Mouse (Mus musculus): ENCODE measurements around the gene Uhrf1bp1l.

The Uhrf1bp1l gene

DNA sequence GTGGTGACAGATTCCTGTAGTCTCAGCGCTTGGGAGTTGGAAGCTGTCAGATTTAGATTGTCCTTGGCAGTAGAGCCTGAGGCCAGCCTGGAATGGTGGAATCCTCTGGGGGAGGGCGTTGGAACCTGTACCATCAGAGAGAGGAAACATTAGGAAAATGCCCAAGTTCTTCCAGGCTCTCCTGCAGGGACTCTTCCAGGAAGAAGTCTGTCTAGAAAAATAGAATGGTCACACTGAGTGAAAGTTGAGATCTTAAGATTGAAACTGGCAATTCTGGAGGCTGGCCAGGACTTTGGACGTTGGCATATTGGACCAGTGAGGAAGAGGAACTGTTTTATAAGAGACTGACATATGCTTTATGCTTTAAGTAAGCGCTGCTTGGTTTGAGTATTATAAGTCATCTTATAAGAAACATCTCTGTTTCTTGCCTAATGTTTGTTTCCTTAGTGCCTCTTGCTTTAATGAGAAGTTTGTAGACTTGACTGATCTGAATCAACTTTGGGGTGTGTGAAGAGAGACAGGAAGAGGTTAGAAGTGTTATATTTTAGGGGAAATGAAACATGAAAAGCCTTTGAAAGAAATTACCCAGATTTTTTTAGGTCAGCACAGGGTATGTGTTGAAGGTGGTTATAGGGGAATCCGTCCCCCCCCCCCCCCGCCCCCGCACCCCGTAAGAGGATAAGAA lies 2.6 kb downstream of the Uhrf1bp1l start:
- no peak for DNase-seq

DNA sequence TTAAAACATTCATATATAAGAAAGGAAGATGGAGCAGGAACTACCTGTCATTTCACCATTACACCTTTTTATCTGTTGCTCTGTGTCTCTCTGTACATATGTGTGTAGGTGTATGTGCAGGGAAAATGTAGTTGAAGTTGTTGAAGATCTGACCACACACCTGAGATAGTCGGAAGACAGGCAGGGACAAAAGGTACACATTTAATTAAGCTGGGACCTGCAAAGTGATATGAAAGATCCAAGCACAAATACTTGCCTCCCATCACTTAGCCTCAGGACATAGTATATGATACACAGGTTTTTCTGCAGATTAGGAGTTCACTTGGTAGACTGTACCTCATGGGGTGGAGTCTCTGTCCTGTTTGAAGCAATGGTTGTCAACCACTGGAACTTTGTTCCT lies 3.1 kb downstream of the Uhrf1bp1l start:
- no peak for DNase-seq

DNA sequence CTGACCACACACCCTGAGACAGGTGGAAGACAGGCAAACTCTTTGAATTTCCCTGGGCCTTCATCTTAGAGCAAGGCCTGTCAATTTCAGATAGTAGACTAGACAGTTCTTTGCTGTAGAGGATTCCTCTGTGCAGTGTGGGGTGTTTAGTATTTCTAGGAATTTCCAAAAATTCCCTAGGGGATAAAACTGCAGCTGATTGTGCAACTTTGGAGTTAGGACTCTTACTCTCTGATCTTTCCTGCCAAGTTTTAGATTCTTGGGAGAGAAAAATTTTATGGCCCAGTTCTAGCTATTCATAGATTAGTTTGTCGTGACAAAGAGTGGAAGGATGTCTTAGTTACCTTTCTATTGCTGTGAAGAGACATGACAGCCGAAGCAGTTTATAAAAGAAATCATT lies 3.8 kb downstream of the Uhrf1bp1l start:
- no peak for DNase-seq

DNA sequence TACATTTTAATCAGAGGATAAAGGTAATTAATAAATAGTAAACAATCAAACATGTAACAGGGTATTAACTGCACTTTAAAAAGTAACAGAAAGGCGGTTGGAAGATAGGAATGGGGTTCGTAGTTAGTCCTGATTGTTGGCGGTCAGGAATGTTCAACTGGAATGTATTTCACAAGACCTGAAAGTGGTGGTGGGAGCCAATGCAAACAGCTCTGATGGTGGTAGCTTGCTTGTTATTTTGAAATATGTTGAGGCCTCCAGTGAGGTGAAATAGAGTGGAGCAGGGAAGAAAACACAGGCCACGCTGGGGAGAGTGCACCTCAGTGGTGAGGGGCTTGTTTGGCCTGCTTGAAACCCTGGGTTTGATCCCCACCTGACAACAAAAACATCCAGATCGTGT lies 6.3 kb downstream of the Uhrf1bp1l start:
- DNase-seq = no peak

DNA sequence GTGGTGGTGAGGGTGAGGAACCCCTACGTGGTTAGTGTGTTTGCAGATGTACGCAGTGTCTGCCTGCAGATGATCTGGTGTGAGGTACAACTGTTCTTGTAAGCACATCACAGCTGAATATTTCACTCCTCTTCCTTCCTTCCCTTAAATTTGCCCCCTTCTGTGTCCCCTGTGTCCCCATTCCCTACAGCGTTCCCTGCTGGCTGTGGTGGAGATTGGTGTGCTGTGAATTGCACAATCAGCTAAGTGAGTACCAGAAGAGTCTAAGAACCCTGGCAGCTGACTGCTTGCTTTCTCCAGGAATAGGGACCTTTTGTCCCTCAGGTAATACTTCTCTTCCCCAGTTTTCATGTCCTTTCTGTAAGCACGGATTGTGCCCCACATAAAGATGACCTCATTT lies 10.4 kb downstream of the Uhrf1bp1l start:
- DNase-seq = no peak

DNA sequence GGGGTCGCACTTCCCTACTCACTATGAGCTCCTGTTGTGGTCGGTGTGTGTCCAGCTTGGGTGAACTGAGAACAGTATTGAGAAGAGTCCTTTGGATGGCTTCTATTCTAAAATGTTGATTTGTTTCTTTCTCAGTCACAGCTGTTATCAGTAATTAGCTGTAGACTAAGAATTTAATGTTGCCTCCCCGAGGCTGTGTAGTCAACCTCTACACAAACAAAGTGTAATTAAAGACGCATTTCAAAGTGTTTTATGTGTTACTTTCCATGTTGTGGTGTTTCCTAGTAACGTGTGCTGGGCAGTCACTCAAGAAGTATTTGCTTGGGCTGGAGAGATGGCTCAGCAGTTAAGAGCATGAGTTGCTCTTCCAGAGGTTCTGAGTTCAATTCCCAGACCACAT lies 16.0 kb downstream of the Uhrf1bp1l start:
- DNase-seq = no peak

DNA sequence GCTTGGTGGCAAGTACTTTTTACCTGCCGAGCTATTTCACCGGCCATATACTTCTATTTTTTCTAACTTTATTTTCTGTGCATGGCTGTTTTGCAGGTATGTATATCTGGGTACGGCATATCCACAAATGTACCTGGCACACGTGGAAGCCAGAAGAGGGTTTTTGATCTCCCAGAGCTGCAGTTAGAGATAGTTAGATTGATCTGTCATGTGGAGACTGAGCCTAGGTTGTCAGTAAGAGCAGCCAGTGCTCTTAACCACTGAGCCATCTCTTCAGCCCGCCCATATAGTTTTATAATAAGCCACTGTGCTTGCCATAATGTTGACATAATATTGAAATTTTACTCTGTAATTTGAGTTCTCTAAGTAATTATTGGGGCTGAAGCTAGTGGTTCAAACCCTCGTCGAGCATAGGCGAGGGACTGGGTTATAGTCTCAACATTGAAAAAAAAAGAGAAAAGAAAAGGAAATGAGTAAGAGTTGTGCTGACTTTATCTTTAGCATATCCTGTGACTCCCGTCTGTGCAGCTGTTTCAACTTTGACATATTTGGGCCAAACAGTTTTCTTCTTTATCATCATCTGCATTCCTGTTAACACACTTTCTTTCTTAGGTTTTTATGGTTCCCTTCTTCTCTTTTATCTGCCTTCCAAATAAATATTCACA lies 19.8 kb downstream of the Uhrf1bp1l start:
- no peak for DNase-seq

DNA sequence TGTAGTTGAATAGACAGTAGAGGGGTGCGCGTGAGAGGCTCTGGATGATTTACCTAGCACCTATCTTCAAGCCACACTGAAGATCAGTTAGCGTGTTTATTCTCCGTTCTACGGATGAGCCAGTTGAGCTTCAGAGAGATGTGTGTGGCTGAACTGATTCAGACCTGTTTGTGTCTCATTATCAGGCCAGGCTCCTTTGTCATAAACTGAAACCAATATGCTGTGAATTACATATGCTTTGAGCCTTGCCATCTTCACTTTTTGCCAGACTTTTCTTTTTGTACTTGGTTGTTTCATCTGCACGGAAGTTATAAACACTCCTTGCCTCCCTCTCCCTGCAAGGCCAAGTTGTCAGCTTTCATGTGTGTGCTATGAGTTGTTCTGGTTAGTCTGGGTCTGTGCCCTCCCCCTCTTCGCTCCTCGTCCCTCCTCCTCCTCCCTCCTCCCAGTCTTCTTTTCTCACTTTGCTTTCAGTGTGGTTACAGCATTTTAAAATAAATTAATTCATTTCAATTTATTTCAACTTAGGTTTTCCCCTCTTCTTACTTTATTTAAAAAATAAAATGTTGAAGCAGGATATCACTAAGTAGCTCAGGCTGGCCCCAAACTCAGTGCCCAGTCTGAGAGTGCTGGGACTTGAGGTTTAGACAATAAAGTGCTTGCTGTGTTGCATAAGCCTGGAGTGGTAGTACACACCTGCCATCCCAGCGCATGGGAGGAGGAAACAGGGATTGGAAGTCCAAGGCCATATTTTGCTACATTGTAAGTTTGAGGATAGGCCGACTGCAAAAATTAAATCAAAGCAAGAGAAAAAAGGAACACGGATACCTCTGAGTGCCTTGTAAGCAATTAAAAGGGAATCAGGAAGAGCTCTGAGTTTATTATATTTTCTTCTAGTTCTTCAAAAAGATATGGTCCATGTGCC lies 21.3 kb downstream of the Uhrf1bp1l start:
- peak; percentile 40 for DNase-seq

DNA sequence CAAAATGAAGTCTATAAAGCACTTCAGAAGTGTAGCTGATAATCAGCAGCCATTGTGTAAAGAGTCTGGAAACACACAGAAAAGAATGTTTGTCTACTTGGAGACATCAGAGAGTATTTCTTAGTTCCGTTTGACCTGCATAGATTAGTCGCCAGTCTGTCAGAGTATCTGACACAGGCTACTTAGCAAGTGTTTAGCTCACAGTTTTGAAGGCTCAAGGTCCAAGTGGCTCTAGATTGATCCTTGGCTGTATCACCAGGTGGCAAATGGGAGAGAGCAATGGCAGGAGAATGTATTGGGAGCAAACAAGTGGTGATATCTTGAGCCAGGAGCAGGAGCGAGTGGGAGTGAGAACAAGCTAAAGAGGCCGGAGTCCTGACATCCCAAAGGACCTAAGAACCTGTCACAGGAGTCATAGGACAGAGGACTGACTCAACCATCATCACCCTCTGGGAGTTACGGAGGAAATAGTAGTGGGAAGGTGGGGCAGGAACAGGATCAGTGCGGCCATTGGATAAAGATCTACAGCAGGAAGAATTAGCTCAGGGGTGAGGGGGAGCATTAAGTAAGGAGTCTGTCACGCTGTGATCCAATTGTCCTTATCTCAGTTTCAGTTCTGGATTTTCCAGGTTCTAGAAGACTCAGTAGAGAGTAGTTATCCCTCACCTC lies 23.7 kb downstream of the Uhrf1bp1l start:
- no peak for DNase-seq

DNA sequence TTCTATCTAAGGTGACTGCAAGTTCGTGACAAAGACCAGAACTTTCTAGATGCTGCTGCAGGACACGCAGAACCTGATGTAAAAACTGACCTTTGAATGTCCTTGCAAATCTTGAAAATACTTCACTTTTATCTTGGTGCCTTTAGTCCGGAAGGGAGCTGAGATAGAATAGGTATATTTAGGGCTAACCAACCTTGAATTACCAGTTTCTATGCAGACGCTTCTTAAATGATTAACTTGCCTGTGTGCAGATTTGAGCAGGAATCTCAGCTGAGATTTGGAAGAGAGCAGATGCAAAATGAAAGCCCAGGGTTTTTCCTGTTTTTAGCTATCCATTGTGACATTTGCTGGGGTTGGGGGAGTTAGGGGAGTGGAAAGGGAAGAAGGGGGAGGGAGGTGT lies 24.3 kb downstream of the Uhrf1bp1l start:
- DNase-seq = no peak

DNA sequence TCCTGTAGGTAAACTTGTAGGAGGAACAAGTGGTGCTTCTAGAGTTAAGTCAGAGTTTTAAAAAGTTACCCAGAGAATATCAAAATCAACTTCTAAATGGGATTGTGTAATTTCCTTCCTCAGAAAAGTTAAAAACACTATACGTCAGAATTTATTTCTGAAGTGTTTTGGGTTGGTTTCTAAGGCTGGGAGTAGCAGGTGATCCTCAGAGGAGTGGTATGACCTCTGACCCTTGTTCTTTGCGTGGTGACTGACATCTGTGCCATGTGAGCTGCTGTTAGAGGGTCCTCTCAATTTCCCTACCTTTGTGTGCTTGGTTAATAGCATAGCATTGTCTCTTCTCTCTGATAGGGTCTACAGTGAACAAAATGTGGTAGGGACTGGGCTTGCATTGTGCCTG lies 27.1 kb downstream of the Uhrf1bp1l start:
- DNase-seq = no peak

DNA sequence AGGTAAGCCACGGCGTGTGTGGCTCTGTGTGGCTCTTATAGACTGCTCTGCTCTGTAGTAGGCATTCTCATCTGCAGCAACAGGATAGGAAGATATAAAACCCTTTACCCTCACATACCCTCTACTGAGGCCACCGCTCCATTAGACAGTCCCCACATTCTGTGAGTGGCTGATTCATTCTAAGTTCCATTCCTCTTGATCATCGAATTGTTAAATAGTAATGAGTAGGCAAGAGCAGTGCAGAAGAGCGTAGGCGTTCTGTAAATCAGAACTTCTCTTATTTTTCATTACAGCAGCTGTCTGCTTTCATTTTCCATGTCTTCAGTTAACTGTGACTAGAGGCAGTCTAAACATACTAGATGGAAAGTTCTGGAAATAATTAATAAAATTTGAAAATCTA lies 31.2 kb downstream of the Uhrf1bp1l start:
- DNase-seq = no peak

DNA sequence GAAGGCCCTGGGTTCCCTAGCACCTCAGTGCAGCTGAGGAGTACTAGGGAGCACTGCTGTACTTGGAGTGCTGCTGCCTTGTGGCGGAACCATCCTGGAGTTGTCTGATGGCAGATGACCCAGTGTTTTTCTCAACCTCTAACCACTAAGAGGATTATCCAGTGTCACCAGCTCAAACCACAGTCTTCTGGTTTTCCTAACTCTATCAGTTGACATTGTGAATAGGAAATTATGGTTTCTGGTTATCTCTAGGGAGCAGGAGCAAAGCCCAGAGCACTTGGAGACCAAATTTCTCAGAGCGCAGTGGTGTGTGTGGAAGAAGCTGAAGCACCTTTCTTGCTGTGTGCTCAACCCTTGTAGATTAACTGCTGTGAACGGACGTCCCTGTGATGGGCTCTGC lies 47.1 kb downstream of the Uhrf1bp1l start:
- no peak for DNase-seq

DNA sequence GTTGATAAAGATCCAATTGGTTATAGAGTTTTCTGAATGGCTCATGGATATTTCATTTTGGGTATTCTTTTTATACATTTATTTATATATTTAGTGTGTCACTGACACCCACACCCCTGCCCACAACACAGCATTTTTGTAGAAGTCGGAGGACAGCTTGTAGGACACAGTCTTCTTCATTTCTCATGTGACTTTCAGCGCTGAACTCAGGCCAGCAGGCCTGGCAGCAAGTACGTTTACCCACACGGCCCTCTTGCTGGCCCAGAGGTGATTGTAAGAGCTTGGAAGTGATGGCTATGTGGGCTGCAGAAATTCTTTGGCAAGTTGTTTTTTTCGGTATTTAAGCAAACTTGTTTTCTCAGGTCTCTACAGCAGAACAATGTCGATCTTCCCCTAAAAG lies 49.3 kb downstream of the Uhrf1bp1l start:
- no peak for DNase-seq

DNA sequence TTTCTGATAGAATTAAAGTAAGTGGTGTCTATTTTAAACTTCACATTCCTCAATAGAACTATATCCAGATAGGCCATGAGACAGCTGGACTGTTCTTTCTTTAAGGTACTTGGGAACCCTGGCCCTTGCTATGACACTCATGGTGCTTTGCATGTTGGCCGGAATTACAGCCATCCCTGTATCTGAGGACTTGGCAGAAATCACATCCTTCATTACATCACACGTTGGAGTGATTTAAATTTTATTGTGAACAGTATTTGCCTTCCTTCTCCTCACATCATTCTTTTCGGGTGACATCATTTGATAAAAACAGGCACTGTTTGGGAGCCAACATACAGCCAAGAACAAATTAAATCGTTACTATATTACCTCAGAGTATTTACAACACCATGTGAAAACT lies 74.4 kb downstream of the Uhrf1bp1l start:
- DNase-seq = no peak

DNA sequence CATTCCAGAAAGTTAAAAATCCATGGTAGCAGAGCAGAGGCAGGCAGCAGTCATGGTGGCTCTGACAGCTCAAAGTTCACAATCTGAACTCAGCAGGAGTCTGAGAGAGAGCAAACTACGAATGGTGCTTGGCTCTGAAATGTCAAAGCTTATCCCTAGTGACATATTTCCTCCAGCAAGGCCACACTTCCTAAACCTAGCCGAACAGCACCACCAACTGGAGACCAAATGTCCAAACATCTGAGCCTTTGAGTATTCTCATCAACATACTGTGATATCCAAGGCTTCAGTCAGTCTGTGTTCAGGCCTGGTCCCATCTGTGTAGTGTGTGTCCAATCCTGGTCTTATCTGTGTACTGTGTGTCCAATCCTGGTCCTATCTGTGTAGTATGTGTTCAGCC lies 79.1 kb downstream of the Uhrf1bp1l start:
- DNase-seq = peak; percentile 59

DNA sequence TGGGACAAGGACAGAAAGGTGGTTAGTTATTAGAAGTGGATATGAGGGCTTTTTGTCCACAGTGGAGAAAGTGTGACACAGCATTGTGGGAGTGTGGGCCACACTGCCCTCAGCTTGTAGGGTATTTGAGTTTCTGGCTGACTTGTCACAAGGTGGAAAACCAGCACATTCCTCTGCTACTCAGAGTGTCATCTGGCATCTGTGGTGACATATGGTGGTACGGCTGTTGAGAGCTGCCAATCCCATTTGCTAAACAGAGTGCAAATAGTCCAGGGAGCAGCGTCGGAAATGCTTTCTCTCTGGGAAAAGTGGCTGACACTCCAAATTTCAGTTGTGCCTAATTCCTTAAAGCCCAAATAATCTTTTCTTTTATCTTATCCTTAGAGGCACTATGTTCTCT lies 82.1 kb downstream of the Uhrf1bp1l start:
- no peak for DNase-seq

DNA sequence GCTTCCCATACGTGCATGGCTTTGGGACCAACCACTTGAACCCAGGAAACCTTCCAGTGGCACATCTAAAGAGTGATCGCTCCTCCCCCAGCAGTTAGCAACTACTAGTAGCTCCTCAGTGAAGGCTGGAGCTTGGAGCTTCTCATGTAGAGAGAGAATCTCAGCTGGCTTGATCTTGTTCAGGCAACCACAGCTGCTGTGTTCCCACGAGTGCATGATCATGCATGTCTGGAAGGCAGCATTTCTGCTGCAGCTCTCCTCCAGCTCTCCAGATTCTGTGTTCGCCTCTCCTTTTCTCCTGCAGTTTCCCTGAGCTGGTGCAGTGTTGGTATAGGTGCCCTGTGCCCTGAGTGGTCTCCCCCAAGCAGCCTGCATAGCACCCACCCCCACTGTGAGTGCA lies 87.5 kb downstream of the Uhrf1bp1l start:
- DNase-seq = peak; percentile 19

DNA sequence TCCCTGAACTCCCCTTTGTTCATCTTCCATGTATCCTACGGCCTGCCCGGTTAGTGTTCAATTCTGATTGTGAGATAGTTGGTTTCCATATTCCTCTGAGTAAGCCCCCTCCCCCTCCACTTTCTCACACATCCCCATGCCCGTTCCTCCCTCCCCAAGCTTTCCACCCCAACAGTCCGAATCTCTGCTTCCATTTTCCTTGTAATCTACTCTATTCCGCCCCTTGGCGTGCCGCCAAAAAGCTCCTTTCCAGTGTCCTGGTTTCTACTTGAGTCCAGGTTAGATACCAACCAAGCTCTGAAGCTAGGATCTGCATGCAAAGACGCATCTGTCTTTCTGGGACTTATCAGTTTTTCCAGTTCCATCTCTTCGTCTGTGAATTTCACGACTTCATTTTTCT lies 88.4 kb downstream of the Uhrf1bp1l start:
- DNase-seq = no peak

DNA sequence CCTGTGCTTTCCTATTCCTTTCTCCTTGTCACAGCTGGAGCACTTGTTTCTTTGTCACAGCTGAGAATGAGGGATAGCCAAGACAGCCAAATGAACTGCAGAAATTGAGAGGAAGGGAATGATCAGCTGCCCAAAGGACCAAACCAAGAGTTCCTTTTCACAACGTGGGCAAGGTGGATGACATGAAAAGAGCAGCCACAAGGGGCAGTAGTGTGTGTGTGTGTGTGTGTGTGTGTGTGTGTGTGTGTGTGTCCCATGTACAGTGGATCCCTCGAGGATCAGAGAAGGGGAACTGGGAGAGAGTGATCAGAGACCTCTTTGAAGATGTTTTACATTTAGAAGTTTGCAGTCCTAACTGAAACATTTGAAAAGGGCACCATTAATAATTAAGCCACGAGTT lies 92.7 kb downstream of the Uhrf1bp1l start:
- DNase-seq = peak; percentile 15

DNA sequence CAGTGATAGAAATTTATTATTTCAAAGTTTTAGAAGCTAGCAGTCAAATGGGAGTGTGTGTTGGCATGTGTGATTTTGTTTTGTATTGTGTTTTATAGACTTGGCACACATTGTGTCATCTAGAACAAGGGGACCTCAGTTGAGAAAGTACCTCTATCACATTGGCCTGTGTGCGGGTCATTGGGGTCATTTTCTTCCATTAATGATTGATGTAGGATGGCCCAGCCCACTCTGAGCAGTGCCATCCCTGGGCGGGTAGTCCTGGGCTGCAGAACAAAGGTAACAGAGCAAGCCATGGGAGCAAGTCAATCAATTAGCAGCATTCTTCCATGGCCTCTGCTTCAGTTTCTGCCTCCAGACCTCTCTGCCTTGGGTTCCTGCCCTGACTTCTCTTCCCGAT lies 94.0 kb downstream of the Uhrf1bp1l start:
- no peak for DNase-seq

DNA sequence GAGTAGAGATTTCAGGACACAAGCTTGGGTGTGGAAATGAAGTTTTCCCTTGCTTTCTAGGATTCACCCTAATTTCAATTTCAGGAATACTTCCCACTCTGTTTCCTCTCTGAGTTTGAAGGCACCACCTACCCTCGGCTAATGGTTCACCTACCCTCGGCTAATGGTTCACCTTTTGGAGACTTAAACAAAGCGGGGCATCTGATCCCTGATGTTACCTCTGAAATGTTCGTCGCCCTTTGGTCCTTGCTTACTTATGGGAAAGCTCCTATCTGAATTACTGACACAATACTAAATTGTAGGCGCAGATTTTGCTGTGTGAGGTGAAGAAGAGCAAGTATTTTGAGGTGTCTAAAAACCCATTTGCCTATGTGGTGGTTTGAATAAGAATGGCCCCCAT lies 106.2 kb downstream of the Uhrf1bp1l start:
- no peak for DNase-seq

DNA sequence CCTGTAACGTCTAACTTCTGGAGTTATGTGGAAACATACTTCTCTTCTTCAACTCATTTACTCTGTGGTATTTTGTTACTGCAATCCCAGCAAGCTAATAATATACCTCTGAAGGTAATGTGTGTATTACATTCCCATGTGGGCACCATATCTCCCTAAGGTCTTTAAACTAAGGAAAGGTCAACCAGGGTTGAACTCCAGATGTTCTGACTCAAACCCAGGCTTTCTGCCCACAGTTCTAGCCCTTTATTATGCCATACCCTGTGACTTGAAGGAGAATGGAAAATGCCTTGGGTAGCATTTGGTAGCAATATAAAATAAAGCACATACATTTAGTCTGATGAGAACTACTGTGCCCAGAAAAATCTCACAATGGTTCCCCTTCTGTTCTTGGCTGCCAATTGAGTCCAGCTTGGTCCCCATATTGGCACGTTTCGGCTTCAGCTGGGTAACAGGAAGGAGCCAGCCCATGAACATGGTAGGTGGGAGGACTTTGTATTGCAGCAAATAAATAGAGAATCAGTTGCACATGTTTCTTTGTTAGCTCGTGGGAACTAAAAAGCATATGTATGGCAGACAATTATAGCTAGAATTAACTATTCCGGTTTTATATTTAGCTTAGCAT lies 110.6 kb downstream of the Uhrf1bp1l start:
- no peak for DNase-seq

All from thymus, postnatal 4 days (tissue).